Mouse (Mus musculus) spleen, postnatal 10 days (tissue): ENCODE data around the gene Gm20695.
A peak's percentile ranks its signal among the peaks of the same experiment; 100 is the strongest.

Experiments
- DNase-seq, 2 experiments: peaks; one replicate each; pipeline ENCODE4 v3.0.0; 2021 to 2022; ENCODE audit warnings: low spot score in 2 of 2

The Gm20695 gene

DNA sequence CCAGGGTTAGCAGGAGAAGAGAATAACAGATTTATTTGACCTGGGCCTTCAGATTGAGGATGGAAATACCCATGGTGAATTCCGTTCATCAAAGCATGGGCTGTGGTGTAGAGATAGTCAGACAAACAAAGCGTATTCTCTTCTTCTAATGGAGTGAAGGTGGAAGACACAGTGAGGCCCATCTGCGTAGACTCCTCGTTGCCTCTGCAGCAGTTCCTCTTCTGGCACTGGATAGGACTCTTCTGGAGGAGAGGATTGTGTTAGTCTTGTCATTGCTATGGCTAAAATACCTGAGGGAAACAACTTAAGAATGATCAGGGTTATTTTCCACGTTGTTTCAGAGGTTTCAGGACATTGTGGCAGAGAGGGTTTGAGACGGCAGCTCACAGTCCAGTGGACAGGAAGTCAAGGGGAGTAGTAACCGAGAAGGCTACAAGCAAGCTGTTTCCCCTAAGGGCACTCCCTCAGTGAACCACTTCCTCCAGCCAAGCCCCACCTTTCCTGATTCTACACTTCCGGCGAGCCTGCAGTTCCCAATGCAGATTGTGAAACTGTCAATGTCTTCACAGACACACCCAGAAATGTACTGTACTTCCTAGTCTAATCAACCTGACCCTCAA lies 10.8 kb downstream of the Gm20695 start:
- DNase-seq: peak; percentile 38 to 72

DNA sequence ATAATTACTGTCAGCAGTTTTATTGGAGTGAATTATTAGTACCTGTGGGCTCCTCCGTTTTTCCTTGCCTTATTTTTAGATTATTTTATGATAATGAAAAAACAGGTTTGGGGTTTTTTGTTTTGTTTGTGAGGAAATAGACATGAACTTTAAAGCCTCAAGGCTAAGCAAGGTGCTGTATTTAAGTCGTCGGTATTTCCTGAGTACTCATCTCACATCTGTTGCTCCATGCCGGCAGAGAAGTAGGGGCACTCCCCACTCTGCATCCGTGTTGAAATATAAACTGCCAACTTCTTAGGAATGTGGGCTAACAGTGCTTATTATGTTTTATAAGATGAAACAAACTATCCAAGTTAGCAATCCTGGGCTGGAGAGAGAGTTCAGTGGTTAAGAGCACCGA lies 11.6 kb downstream of the Gm20695 start:
- DNase-seq: no peak

DNA sequence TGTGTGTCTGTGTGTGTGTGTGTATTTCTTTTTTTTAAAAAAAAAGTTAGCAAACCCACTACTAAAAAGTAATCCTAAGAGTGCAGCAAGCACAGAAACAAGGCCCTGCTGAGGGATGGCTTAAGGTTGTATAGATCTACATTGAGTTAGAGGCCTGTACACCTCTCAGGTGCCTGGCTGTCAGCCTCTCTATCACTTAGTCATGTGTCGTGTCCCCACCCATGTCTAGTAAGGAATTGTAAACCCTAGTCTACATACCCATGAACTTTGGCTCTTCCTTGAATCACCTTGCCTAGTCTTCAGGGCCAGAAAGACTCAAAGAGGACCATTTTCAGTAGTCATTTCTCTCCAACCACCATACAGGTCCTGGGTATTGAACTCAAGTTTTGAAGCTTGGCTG lies 12.1 kb downstream of the Gm20695 start:
- DNase-seq: no peak

DNA sequence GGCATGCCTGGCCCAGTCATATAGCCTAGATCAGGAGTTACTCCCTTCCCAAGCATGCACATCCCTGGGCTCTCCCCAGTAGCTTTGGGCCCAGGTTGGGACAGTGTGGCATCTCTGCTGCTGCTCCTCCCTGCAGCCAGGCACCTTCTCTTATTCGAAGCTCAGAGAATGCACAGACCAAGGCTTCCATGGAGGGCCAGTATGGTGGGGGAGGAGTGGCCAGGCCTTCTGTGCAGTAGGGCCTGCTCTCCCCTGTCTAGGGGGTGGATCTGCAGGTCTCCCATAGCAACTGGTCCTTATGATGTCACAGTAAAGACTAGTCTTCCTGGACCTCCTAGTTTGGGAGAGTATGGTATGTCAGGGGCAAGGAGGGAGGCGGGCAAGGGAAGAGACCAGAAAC lies 23.0 kb downstream of the Gm20695 start:
- no peak for DNase-seq

DNA sequence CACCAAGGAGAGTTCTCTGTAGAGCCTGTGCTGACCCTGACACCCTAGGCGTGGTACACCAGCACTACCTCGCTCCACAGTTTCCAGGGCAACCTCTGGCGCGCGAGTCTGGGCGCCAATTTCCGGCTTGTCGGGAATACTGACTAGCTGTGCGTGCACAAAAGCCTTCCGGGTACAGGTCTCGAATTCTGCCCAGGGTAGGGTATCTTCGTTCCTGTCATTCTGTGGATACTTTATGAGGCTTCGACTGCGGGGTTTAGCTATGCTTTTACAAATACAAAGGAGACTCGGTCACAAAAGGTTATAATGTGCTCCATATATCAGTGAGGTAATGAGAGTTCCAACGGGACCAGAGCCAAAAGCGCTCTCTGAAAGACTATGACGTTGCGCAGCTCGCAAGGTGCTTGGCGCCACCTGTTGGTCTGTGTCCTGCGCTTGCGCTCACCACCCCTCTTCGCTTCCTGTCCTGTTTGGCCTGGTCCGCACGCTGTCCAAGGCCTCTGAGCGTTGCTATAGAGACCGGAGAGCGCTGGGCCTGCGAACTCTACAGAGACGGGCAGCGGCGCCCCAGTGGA lies 24.2 kb downstream of the Gm20695 start, which contains the start of the genes 1700037C18Rik and Cluap1:
Gene 1700037C18Rik (minus strand): TSS at position 153 of the 575 bp plus-strand sequence.
Gene Cluap1 (plus strand): TSS at position 265 of the 575 bp plus-strand sequence.
- DNase-seq: peak; percentile 88 to 93

DNA sequence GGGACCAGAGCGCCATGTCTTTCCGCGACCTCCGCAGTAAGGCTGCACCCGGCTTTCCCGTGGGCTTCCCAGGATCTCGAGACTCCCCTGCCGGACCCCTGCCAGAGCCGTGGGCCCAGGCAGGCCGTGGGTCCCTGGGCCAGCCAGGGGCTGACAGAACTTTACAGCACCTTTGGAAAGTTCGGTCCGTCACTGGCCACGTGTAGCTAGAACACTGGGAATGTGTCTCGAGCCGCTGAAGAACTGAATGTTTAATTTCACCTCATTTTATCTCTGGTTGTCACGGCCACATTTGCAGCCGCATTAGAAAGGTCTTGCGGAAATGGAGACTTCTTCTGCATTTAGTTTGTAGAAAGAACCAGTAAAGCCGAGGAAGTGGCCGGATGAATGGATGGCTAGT lies 24.7 kb downstream of the Gm20695 start:
- DNase-seq: no peak

DNA sequence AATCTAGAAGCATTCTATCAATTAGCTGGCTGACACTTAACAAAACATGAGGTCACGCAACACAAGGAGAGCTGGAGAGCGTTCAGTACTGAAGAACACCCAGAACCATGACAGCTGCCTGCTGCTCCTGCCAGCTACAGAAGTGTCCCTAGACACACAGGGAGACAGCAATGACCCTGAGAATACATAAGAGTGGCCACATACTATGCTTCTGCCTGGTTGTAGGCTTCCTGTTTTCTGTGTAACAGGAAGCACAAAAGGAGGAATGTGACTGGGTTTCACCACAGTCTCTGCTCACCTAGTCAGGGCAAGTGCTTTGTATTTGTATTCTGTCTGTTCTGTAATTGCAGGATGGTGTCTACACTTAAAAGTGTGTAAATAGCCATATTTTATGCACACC lies 36.3 kb downstream of the Gm20695 start:
- DNase-seq: no peak

DNA sequence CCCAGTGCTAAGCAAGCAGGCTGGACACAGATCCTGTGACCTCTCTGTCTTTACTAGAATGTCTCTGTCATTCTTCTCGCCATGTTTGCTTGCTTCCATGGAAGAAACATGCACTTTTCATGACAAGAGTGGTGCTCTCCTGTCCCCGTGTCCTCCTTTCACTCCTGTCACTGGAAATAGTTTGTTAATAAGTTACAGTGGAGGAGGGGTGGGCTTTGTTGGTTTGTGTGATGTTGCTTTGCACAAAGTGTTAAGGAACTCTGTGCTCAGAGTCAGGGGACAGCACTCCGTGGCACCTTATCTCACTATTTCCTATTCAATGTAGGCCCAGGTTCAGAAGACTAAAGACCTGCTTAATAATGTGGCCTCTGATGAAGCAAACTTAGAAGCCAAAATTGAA lies 39.1 kb downstream of the Gm20695 start:
- no peak for DNase-seq

DNA sequence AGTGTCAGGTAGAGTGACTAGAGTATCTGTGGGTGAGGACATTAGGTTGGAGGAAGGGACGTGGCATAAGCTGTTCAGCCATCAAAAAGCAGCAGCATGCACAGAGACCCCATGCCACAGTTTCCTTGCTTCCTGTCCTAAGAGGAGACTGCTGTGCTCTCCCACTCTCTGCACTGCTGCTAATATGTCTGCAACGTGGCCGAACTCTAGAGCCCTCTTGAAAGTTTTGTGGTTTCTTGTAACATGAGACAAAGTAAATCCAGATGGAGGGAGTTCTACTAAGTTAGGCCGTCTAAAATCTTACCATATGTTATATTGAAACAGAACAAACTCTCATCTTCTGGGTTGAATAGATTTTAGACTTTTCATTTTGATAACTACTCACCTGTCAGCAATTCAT lies 39.5 kb downstream of the Gm20695 start:
- no peak for DNase-seq

DNA sequence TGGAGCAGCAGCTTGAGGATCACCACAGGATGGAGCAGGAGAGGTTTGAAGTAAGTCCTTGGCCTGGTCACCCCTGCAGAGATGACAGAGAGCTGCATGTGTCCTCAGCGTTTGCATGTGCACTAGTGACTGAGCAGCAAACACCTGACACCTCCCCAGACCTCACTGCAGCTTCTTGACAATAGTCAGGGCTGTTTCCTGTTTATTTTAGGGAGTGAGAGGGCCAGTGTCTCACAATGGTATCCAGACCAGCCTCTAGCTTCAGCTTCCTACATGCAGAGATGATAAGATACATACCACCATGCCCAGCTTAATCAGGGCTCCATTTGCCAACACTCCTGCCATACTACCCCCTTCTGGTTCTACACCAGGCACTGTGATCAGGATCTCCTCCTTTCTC lies 44.1 kb downstream of the Gm20695 start:
- no peak for DNase-seq

DNA sequence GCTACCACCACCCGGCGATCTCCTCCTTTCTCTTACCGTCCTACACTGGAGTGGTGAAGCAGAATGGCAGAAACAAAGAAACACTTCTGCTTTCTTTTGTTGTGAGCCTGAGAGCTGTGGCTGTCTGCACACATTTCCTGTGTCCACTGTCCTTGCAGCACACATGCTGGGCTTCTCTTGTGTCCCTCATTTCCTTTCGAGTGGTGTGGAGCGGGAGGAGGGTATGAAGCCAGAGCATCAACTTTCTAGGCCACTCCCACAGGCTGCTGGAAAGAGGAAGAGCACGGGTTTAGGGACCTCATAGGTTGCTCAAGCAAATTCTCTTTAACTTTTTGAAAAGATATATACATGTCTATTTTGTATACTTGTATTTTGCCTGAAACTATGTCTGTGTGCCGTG lies 44.7 kb downstream of the Gm20695 start:
- no peak for DNase-seq

DNA sequence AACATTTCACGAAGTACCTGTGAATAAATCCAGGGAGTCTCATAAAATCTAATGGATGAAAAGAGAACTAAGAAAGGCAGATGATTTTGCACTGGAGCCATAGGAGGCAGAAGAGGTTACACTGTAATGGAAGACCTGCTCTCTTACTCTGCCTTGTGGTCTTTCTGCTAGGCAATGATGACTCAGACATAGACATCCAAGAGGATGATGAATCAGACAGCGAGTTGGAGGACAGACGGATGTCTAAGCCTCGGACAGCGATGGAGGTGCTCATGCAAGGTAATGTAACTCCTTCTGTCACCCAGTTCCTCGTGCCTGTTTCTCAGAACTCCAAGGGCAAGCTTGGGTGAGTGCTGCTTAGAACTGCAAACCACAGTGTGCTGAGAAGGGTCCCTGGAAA lies 49.1 kb downstream of the Gm20695 start:
- no peak for DNase-seq

DNA sequence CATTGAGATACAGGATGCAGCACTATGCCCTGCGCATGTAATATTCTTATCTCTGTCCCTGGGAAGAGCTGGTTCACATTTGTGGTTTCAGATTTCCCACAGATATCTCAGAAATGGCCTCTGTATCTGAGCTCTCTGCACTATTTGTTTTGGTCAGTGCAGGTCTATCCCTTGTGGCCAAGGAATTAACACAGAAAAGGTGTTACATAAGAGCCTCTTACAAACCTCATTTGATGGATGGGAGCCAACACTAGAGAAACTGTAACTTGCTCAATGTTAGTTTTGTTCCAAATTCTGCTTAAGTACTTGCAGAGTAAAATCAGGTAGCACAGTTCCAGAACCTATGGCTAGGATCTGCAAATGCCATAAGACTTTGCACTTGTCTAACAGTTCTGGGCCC lies 49.6 kb downstream of the Gm20695 start:
- no peak for DNase-seq

DNA sequence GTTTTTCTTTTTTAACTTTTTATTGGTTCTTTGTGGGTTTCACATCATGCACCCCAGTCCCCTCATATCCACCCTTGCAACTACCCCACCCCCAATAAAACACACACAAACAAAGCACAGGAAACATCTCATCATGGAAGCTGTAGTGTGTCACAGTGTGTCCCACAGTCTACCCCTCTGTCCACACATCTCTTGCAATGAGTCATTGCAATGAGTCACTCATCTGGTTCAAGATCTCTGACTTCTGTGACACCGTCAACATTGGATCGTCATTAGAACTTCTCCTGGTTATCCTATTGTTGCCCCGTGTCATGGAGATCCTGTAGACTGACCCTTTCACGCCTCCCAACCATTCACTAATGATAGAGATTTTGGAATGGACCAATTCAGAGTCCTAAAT lies 50.3 kb downstream of the Gm20695 start:
- no peak for DNase-seq

DNA sequence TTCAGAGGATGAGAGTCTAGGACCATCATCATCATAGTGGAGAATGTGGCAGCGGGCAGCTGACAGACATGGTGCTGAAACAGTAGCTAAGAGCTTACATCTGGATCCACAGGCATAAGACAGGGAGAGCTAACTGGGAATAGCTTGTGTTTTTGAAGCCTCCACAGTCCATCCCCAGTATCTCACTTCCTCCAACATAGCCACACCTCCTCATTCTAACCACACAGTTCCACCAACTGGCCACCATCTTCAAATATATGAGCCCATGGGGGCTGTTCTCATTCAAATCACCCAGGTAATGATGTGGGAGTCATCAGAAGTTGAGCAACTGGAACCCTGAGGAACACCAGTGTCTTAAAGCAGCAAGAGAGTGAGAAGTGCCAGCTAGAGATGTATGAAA lies 66.7 kb downstream of the Gm20695 start:
- DNase-seq: no peak

DNA sequence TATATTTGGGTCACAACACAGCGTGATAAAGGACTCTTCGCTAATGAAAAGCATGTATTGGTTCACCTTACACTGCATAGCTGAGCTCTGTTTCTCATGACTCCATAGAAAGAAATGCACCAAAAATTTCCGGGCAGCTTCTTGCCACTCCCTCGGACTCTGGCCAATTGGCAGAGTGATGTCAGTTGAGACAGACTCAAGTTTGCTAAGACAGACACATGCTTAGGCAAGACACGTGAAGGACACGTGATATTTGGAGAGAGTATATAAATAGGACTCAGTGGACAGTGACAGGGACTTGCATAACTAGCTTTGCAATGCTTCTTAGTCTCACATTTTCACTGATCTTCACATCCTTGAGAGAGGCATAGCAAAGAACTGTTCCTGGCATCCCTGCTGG lies 71.9 kb downstream of the Gm20695 start:
- no peak for DNase-seq

DNA sequence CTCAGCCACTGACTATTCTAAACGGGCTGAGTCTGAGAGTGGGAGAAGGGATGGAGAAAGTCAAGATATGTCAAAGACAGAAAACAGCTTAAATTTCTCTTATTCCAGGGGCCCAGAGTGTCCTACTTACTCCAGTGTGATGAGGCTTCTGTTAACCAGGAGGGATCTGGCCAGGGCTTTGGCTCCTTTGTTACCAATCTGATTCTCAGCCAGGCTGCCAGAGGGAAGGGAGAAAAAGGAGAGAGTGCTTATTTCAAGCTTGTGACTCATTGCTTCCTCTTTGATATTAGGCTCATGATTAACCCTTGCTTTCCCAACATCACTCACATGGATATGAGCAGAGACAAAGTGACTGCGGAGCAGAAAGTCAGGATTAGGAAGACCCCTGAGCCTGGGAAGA lies 74.8 kb downstream of the Gm20695 start:
- DNase-seq: no peak

DNA sequence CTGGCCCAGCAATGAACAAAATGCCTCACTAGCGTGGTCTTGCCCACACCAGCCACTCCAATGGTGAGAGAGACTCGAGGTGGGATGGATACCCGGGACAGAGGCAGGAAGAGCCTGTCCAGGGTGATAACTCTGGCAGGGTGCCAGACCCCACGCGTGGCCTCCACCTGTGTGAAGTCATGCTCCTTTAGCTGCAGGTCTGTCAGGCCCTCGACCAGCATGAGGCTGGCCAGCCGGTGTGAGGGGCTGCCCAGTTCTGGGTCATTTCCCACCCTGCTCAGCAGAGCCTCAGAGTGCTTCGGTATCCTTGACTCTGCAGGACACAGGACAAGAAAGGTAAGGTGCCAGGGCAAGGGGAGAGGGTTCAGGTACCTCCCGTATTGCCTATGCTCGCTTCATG lies 80.5 kb downstream of the Gm20695 start:
- DNase-seq: no peak

DNA sequence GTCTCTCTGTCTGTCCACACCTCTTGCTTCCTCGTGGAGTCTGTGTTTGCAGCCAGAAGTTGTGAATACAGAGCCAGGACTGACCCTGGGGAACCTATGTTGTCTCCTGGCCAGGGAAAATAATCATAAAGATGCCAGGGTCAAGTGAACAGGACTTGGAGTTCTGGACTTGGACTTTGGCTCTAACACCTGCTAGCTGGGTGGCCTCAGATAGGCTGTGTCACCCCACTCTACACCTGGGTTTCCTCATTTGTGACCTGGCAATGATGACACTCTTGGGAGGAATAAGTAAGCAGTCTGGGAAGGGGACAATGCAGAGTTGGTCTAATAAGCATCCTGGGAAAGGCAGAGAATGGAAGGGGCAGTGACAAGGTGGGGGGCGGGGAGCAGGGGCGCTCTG lies 81.1 kb downstream of the Gm20695 start:
- DNase-seq: no peak
